Mouse (Mus musculus): Measurements from ENCODE around the gene Gm4952. TPM values are rescaled to one million over a fixed set of nuclear protein-coding genes. Genes with fewer than 3 reads are reported as not detected.

Gene Gm4952
- polyA plus RNA-seq, 1 experiment from 2014 or later, result 0.06 TPM

Other genes starting within 250 kb of the Gm4952 start
- not detected in 2 replicates for gene Olfr1440, start 212.7 kb upstream of the Gm4952 start, polyA plus RNA-seq (2015; fragmentation: Nextera tagmentation; extraction: Ambion mirVana)
- gene Olfr1441, start 182.5 kb upstream of the Gm4952 start, polyA plus RNA-seq (2015; fragmentation: Nextera tagmentation; extraction: Ambion mirVana), result not detected in 2 replicates
- not detected in 2 replicates for gene Pfpl, start 172.1 kb upstream of the Gm4952 start, polyA plus RNA-seq (2015; fragmentation: Nextera tagmentation; extraction: Ambion mirVana)
- 0.88 and 0.98 TPM in 2 replicates for gene Mpeg1, start 139.2 kb upstream of the Gm4952 start, polyA plus RNA-seq (2015; fragmentation: Nextera tagmentation; extraction: Ambion mirVana)
- 15.0 and 15.5 TPM in 2 replicates for gene Dtx4, start 98.5 kb upstream of the Gm4952 start, polyA plus RNA-seq (2015; fragmentation: Nextera tagmentation; extraction: Ambion mirVana)
- 18.4 and 20.0 TPM in 2 replicates for gene Fam111a, start 54.2 kb upstream of the Gm4952 start, polyA plus RNA-seq (2015; fragmentation: Nextera tagmentation; extraction: Ambion mirVana)
- 0.16 and 0.32 TPM in 2 replicates for gene Glyat, start 33.3 kb downstream of the Gm4952 start, polyA plus RNA-seq (2015; fragmentation: Nextera tagmentation; extraction: Ambion mirVana)
- not detected in 2 replicates for gene Olfr1442, start 70.5 kb downstream of the Gm4952 start, polyA plus RNA-seq (2015; fragmentation: Nextera tagmentation; extraction: Ambion mirVana)
- not detected in 2 replicates for gene Olfr1443, start 78.1 kb downstream of the Gm4952 start, polyA plus RNA-seq (2015; fragmentation: Nextera tagmentation; extraction: Ambion mirVana)
- gene Keg1, start 95.8 kb downstream of the Gm4952 start, polyA plus RNA-seq (2015; fragmentation: Nextera tagmentation; extraction: Ambion mirVana), result 2.9 and 3.5 TPM in 2 replicates
- 0.82 and 1.4 TPM in 2 replicates for gene Cntf, start 165.7 kb downstream of the Gm4952 start, polyA plus RNA-seq (2015; fragmentation: Nextera tagmentation; extraction: Ambion mirVana)
- gene Zfp91, start 196.2 kb downstream of the Gm4952 start, polyA plus RNA-seq (2015; fragmentation: Nextera tagmentation; extraction: Ambion mirVana), result 14.0 and 15.4 TPM in 2 replicates
- 2.3 and 3.0 TPM in 2 replicates for gene Lpxn, start 196.2 kb downstream of the Gm4952 start, polyA plus RNA-seq (2015; fragmentation: Nextera tagmentation; extraction: Ambion mirVana)
- not detected in 2 replicates for gene Gm5244, start 246.7 kb downstream of the Gm4952 start, polyA plus RNA-seq (2015; fragmentation: Nextera tagmentation; extraction: Ambion mirVana)